Mouse (Mus musculus): ENCODE measurements around the gene Tex10. TPM values are rescaled to one million over a fixed set of nuclear protein-coding genes. Genes with fewer than 3 reads are reported as not detected.

Gene Tex10
- total RNA-seq (2015; ENCODE audit: low replicate concordance) (15.9 and 19.3 TPM in 2 replicates), total RNA-seq (2017; ENCODE audit: low replicate concordance) (4.5 and 14.5 TPM in 2 replicates)

- ATAC-seq (replicated peaks; ENCODE audit: low FRiP score, poor library complexity, severe bottlenecking): peak; percentile 93
These were observed at the start of gene Tex10 for GRCm38 (mm10) chr4:48472792-48473650. Tex10 (minus strand) TSS chr4:48473459.

- ATAC-seq (replicated peaks; ENCODE audit: low FRiP score, poor library complexity, severe bottlenecking): no peak
These were observed 37.6 kb upstream of the Tex10 start for GRCm38 (mm10) chr4:48510861-48511260.

- no peak for ATAC-seq (replicated peaks; ENCODE audit: low FRiP score, poor library complexity, severe bottlenecking)
These were observed 19.3 kb upstream of the Tex10 start for GRCm38 (mm10) chr4:48492510-48492909.

GRCm38 (mm10) chr4:48491290-48491743 is 18.1 kb upstream of the Tex10 start:
- no peak for ATAC-seq (replicated peaks; ENCODE audit: low FRiP score, poor library complexity, severe bottlenecking)

GRCm38 (mm10) chr4:48488916-48489315 is 15.7 kb upstream of the Tex10 start:
- no peak for ATAC-seq (replicated peaks; ENCODE audit: low FRiP score, poor library complexity, severe bottlenecking)

DNA sequence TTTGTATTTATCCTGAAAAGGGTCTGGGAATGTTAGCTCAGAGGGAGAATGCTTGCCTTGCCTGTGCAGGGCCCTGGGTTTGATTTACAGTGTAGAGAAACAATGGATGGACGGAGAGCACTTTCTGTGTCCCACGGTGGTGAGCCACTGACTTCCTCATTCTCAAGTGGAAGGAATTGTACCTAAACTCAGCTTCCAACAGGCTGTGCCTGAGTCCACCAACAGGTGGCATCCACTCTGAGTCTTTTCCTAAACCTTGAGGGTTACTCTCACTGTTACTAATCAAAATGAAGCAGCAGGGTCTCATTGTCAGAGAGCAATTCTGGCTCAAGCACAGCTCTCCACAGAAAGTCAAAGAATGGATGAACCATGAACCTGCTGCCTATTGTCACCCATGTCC is 8.0 kb upstream of the Tex10 start:
- no peak for ATAC-seq (replicated peaks; ENCODE audit: low FRiP score, poor library complexity, severe bottlenecking)

- no peak for ATAC-seq (replicated peaks; ENCODE audit: low FRiP score, poor library complexity, severe bottlenecking)
These were observed 372 bp upstream of the Tex10 start for GRCm38 (mm10) chr4:48473651-48474011.

- ATAC-seq (replicated peaks; ENCODE audit: low FRiP score, poor library complexity, severe bottlenecking): peak; percentile 44
These were observed 1.0 kb downstream of the Tex10 start for GRCm38 (mm10) chr4:48472052-48472791.

- ATAC-seq (replicated peaks; ENCODE audit: low FRiP score, poor library complexity, severe bottlenecking): no peak
These were observed 2.3 kb downstream of the Tex10 start for GRCm38 (mm10) chr4:48470977-48471376.

DNA sequence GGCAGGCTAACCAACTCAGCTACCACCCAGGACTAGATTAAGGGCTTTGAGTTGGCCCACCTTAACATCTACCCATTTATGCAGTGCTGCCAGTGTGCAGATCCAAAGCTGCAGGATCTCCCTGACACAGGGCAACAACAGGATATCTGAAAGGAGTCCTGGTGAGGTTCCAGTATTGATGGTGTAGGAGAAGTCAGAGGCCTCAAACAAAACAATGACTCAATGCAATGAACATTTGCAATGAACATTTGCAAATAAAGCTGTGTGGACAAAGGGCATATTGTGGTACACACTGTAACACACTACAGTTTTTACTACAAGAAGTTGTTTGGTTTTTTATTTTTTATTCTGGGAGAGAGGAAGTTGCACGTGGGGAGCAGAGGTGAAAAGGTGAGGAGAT is 12.2 kb downstream of the Tex10 start:
- ATAC-seq (replicated peaks; ENCODE audit: low FRiP score, poor library complexity, severe bottlenecking): no peak

- ATAC-seq (replicated peaks; ENCODE audit: low FRiP score, poor library complexity, severe bottlenecking): no peak
These were observed 14.8 kb downstream of the Tex10 start for GRCm38 (mm10) chr4:48458436-48458835.

- ATAC-seq (replicated peaks; ENCODE audit: low FRiP score, poor library complexity, severe bottlenecking): no peak
These were observed 19.0 kb downstream of the Tex10 start for GRCm38 (mm10) chr4:48454106-48454773.

GRCm38 (mm10) chr4:48428054-48428453 is 45.2 kb downstream of the Tex10 start:
- ATAC-seq (replicated peaks; ENCODE audit: low FRiP score, poor library complexity, severe bottlenecking): no peak

GRCm38 (mm10) chr4:48427413-48427812 is 45.8 kb downstream of the Tex10 start:
- ATAC-seq (replicated peaks; ENCODE audit: low FRiP score, poor library complexity, severe bottlenecking): no peak

- no peak for ATAC-seq (replicated peaks; ENCODE audit: low FRiP score, poor library complexity, severe bottlenecking)
These were observed 49.5 kb downstream of the Tex10 start for GRCm38 (mm10) chr4:48423738-48424137.

DNA sequence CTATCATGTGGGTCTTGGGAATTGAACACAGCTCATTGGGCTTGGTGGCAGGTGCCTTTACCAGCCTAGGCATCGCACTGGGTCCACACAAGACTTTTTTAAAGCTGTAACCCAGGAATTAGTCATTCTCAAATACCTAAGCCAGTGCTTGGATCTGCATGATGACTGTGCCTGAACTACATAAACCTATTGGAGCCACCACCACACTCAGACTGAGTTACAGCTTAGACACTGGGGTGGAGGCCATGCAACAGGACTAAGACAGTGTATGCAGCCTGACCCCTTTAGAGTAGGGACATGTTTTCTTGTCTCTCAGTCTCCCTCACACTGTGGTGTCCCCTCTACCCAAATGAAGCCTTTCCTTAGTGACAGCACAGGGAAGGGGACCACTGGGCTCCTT is 50.6 kb downstream of the Tex10 start:
- no peak for ATAC-seq (replicated peaks; ENCODE audit: low FRiP score, poor library complexity, severe bottlenecking)

- ATAC-seq (replicated peaks; ENCODE audit: low FRiP score, poor library complexity, severe bottlenecking): no peak
These were observed 54.3 kb downstream of the Tex10 start for GRCm38 (mm10) chr4:48418831-48419468.

DNA sequence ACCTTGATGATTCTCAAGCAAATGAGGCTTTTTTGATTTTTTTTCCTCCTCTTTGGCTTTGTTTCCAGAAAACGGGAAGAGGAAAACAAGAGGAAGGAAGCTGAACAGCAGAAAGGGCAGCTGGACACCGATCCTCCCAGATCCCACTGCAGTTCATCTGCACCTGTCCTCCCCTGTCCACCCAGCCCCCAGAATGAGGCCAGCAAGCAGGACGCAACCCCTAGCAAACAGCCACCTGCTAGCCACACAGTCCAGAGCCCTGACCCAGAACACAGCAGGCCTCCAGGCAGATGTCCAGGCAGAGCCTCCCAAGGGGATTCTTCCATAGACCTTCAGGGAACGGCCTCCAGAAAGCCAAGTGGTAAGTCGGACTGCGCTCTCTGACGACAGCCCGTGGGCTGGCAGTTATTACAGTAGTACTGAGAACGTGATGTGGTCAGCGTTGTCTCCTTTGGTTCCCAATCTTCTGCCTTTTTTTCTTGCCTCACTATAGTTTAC is 57.4 kb downstream of the Tex10 start:
- no peak for ATAC-seq (replicated peaks; ENCODE audit: low FRiP score, poor library complexity, severe bottlenecking)

GRCm38 (mm10) chr4:48413473-48413872 is 59.8 kb downstream of the Tex10 start:
- ATAC-seq (replicated peaks; ENCODE audit: low FRiP score, poor library complexity, severe bottlenecking): no peak

Measured in erythroid progenitor cell, adult 5-6 weeks (primary cell).